Mouse (Mus musculus) c-Kit-positive CD71-positive TER-119-positive erythroid progenitor cells, embryonic 14.5 days (primary cell): ENCODE measurements around the gene Gm28308.

Source experiments
- DNase-seq: peaks from one replicate; pipeline ENCODE4 v3.0.0-alpha.2; 2013; ENCODE audit warnings: low spot score

Gm28308 gene

GRCm38 (mm10) chr6:52205221-52205620 lies 7.9 kb downstream of the Gm28308 start:
- no peak for DNase-seq

- DNase-seq, result no peak
These were observed 8.9 kb downstream of the Gm28308 start, which contains the start of gene Hoxa5 for GRCm38 (mm10) chr6:52204050-52204752. Gene Hoxa5 (minus strand): TSS chr6:52204587.

- no peak for DNase-seq
These were observed 9.6 kb downstream of the Gm28308 start for GRCm38 (mm10) chr6:52203371-52204049.

- no peak for DNase-seq
These were observed 10.1 kb downstream of the Gm28308 start for GRCm38 (mm10) chr6:52203121-52203370.

- DNase-seq, result no peak
These were observed 10.6 kb downstream of the Gm28308 start for GRCm38 (mm10) chr6:52202362-52203120.

- no peak for DNase-seq
These were observed 11.9 kb downstream of the Gm28308 start for GRCm38 (mm10) chr6:52201269-52201668.

- no peak for DNase-seq
These were observed 12.3 kb downstream of the Gm28308 start for GRCm38 (mm10) chr6:52200751-52201250.

GRCm38 (mm10) chr6:52200073-52200750 lies 12.9 kb downstream of the Gm28308 start:
- no peak for DNase-seq

- no peak for DNase-seq
These were observed 15.9 kb downstream of the Gm28308 start for GRCm38 (mm10) chr6:52197271-52197670.

GRCm38 (mm10) chr6:52196811-52197210 lies 16.3 kb downstream of the Gm28308 start:
- no peak for DNase-seq

- DNase-seq, result no peak
These were observed 18.4 kb downstream of the Gm28308 start for GRCm38 (mm10) chr6:52194690-52195089.

- DNase-seq, result peak; percentile 12
These were observed 21.1 kb downstream of the Gm28308 start for GRCm38 (mm10) chr6:52191860-52192550.

- DNase-seq, result no peak
These were observed 22.0 kb downstream of the Gm28308 start, which contains the start of gene Hoxa4 for GRCm38 (mm10) chr6:52190906-52191810. Gene Hoxa4 (minus strand): TSS chr6:52191753.

GRCm38 (mm10) chr6:52190410-52190809 lies 22.7 kb downstream of the Gm28308 start:
- DNase-seq, result no peak

GRCm38 (mm10) chr6:52189909-52190308 lies 23.2 kb downstream of the Gm28308 start:
- DNase-seq, result no peak

- no peak for DNase-seq
These were observed 24.0 kb downstream of the Gm28308 start for GRCm38 (mm10) chr6:52189172-52189591.

GRCm38 (mm10) chr6:52186500-52186899 lies 26.6 kb downstream of the Gm28308 start:
- no peak for DNase-seq

- DNase-seq, result no peak
These were observed 27.3 kb downstream of the Gm28308 start for GRCm38 (mm10) chr6:52185834-52186233.

GRCm38 (mm10) chr6:52185222-52185621 lies 27.9 kb downstream of the Gm28308 start:
- no peak for DNase-seq

- no peak for DNase-seq
These were observed 28.5 kb downstream of the Gm28308 start for GRCm38 (mm10) chr6:52184668-52185067.
